Mouse (Mus musculus) embryonic facial prominence, embryonic 12.5 days (tissue): Measurements from ENCODE around the gene Katnb1. TPM values are rescaled to one million over a fixed set of nuclear protein-coding genes. Genes with fewer than 3 reads are reported as not detected.

Source experiments
- ATAC-seq: fragments of 200-750 bp; cut with Nextera tagmentation; 2 replicates; pipeline ENCODE4 v1.8.0; 2017; ENCODE audit not compliant: insufficient number of reproducible peaks, insufficient read depth, low FRiP score, low TSS enrichment
- H3K27ac ChIP-seq: fragments of 300-500 bp; sonication (generic); 2 replicates; pipeline ENCODE4 v1.5.1; 2016; ENCODE audit warnings: mild to moderate bottlenecking
- H3K27me3 ChIP-seq: fragments of 300-500 bp; sonication (generic); 2 replicates; pipeline ENCODE4 v1.6.1; 2016; ENCODE audit warnings: mild to moderate bottlenecking, moderate library complexity
- H3K36me3 ChIP-seq: fragments of 300-500 bp; sonication (generic); 2 replicates; pipeline ENCODE4 v1.6.1; 2016; ENCODE audit warnings: mild to moderate bottlenecking
- H3K4me1 ChIP-seq: fragments of 300-500 bp; sonication (generic); 2 replicates; pipeline ENCODE4 v1.6.1; 2016
- H3K4me2 ChIP-seq: fragments of 300-500 bp; sonication (generic); replicated peaks from 2 replicates; pipeline ENCODE4 v1.6.1; 2016; ENCODE audit warnings: mild to moderate bottlenecking, moderate library complexity
- H3K4me3 ChIP-seq: fragments of 300-500 bp; sonication (generic); 2 replicates; pipeline ENCODE4 v1.5.1; 2016; ENCODE audit warnings: mild to moderate bottlenecking
- H3K9ac ChIP-seq: fragments of 300-500 bp; sonication (generic); 2 replicates; pipeline ENCODE4 v1.6.1; 2016; ENCODE audit warnings: mild to moderate bottlenecking, moderate library complexity
- H3K9me3 ChIP-seq: fragments of 300-500 bp; sonication (generic); 2 replicates; pipeline ENCODE4 v1.6.1; 2016; ENCODE audit warnings: mild to moderate bottlenecking, moderate library complexity
- WGBS: fragments of 180-500 bp; shearing (Covaris S2); methylation state at CpG from one replicate; pipeline ENCODE4 v1.1.7; 2016; 5-methylcytosine and 5-hydroxymethylcytosine counted together
- polyA plus RNA-seq: library from polyadenylated mRNA; unstranded; fragments of >200 nt; fragmentation: Nextera tagmentation; extraction: Ambion mirVana; gene quantifications from 2 replicates; pipeline ENCODE4 v1.2.1, GENCODE M21; 2016

Gene Katnb1
- polyA plus RNA-seq = 28.9 and 30.9 TPM in 2 replicates

- Histone ChIP-seq H3K27ac (peak within 1 kb of the TSS; percentile 74), H3K9ac (peak within 1 kb of the TSS; percentile 84), H3K27me3 (no peaks in the 10 kb centered on the region), H3K4me3 (peak within 1 kb of the TSS; percentile 85), H3K4me1 (peaks cover 10% of the 10 kb centered on the region), H3K9me3 (no peaks in the 10 kb centered on the region), H3K36me3 (peaks cover 20% of the 10 kb centered on the region), H3K4me2 (peak within 1 kb of the TSS; percentile 94)
- under 1% methylated on average over 47 of the region's 47 CpGs for WGBS
- peak; percentile 96 for ATAC-seq
Measured at GRCm38 (mm10) chr8:95080381-95081341, at the start of gene Katnb1. TSS of gene Katnb1 (plus strand) at chr8:95081186.

- Histone ChIP-seq H3K36me3 (no peaks in the 10 kb centered on the region), H3K27ac (no peak overlapping the region), H3K9ac (no peak overlapping the region), H3K4me3 (no peak overlapping the region), H3K4me2 (no peak overlapping the region), H3K9me3 (no peaks in the 10 kb centered on the region), H3K27me3 (no peaks in the 10 kb centered on the region), H3K4me1 (no peaks in the 10 kb centered on the region)
- no peak; the same call in 1 of the 2 replicates for ATAC-seq
- 62% methylated on average over 7 of the region's 7 CpGs for WGBS
Measured at GRCm38 (mm10) chr8:95037106-95037925, 43.7 kb upstream of the Katnb1 start.

- Histone ChIP-seq H3K9ac (no peak overlapping the region), H3K9me3 (no peaks in the 10 kb centered on the region), H3K36me3 (no peaks in the 10 kb centered on the region), H3K27me3 (no peaks in the 10 kb centered on the region), H3K4me3 (no peak overlapping the region), H3K4me1 (no peaks in the 10 kb centered on the region), H3K27ac (no peak overlapping the region), H3K4me2 (no peak overlapping the region)
- 68% methylated on average over 6 of the region's 6 CpGs for WGBS
- no peak for ATAC-seq
Measured at GRCm38 (mm10) chr8:95041883-95042784, 38.9 kb upstream of the Katnb1 start.

GRCm38 (mm10) chr8:95044811-95045210 is 36.2 kb upstream of the Katnb1 start:
- Histone ChIP-seq H3K27me3 (no peaks in the 10 kb centered on the region), H3K9ac (no peak overlapping the region), H3K36me3 (no peaks in the 10 kb centered on the region), H3K4me2 (no peak overlapping the region), H3K27ac (no peak overlapping the region), H3K4me1 (no peaks in the 10 kb centered on the region), H3K4me3 (no peak overlapping the region), H3K9me3 (no peaks in the 10 kb centered on the region)
- no peak for ATAC-seq
- 68% methylated on average over 4 of the region's 4 CpGs for WGBS

GRCm38 (mm10) chr8:95046982-95047381 is 34.0 kb upstream of the Katnb1 start:
- Histone ChIP-seq H3K36me3 (no peaks in the 10 kb centered on the region), H3K9me3 (no peaks in the 10 kb centered on the region), H3K4me3 (no peak overlapping the region), H3K27ac (no peak overlapping the region), H3K9ac (no peak overlapping the region), H3K4me1 (no peaks in the 10 kb centered on the region), H3K27me3 (no peaks in the 10 kb centered on the region), H3K4me2 (no peak overlapping the region)
- WGBS = 60% methylated on average over 3 of the region's 3 CpGs
- no peak for ATAC-seq

GRCm38 (mm10) chr8:95047884-95048680 is 32.9 kb upstream of the Katnb1 start:
- no peak overlapping the region for H3K9ac ChIP-seq
- H3K27me3 ChIP-seq = no peaks in the 10 kb centered on the region
- H3K27ac ChIP-seq = no peak overlapping the region
- no peak for ATAC-seq
- H3K4me2 ChIP-seq = no peak overlapping the region
- no peaks in the 10 kb centered on the region for H3K4me1 ChIP-seq
- no peaks in the 10 kb centered on the region for H3K9me3 ChIP-seq
- H3K36me3 ChIP-seq = no peaks in the 10 kb centered on the region
- 67% methylated on average over 6 of the region's 6 CpGs for WGBS
- no peak overlapping the region for H3K4me3 ChIP-seq

GRCm38 (mm10) chr8:95049636-95050035 is 31.4 kb upstream of the Katnb1 start:
- no peak for ATAC-seq
- Histone ChIP-seq H3K36me3 (no peaks in the 10 kb centered on the region), H3K4me3 (no peak overlapping the region), H3K27ac (no peak overlapping the region), H3K4me1 (no peaks in the 10 kb centered on the region), H3K4me2 (no peak overlapping the region), H3K27me3 (no peaks in the 10 kb centered on the region), H3K9ac (no peak overlapping the region), H3K9me3 (no peaks in the 10 kb centered on the region)
- 68% methylated on average over 2 of the region's 2 CpGs for WGBS

- ATAC-seq = no peak
- no peak overlapping the region for H3K9ac ChIP-seq
- no peak overlapping the region for H3K4me3 ChIP-seq
Measured at GRCm38 (mm10) chr8:95054438-95054837, 26.5 kb upstream of the Katnb1 start.

GRCm38 (mm10) chr8:95054927-95055510 is 26.0 kb upstream of the Katnb1 start, which contains the start of gene Drc7:
TSS of gene Drc7 (plus strand) at chr8:95055103.
- no peaks in the 10 kb centered on the region for H3K4me1 ChIP-seq
- no peaks in the 10 kb centered on the region for H3K9me3 ChIP-seq
- H3K4me2 ChIP-seq = no peak within 1 kb of the TSS
- no peak within 1 kb of the TSS for H3K27ac ChIP-seq
- H3K9ac ChIP-seq = no peak within 1 kb of the TSS
- 15% methylated on average over 2 of the region's 2 CpGs for WGBS
- no peaks in the 10 kb centered on the region for H3K27me3 ChIP-seq
- H3K36me3 ChIP-seq = no peaks in the 10 kb centered on the region
- no peak within 1 kb of the TSS for H3K4me3 ChIP-seq
- no peak for ATAC-seq

More at GRCm38 (mm10) chr8:95054438-95054837, 26.5 kb upstream of the Katnb1 start:
- Histone ChIP-seq H3K4me2 (no peak overlapping the region), H3K4me1 (no peaks in the 10 kb centered on the region), H3K36me3 (no peaks in the 10 kb centered on the region), H3K27ac (no peak overlapping the region), H3K27me3 (no peaks in the 10 kb centered on the region), H3K9me3 (no peaks in the 10 kb centered on the region)
- WGBS = 59% methylated on average over 6 of the region's 6 CpGs

- Histone ChIP-seq H3K4me2 (no peak overlapping the region), H3K9ac (no peak overlapping the region), H3K27me3 (no peaks in the 10 kb centered on the region), H3K9me3 (no peaks in the 10 kb centered on the region), H3K27ac (no peak overlapping the region), H3K36me3 (no peaks in the 10 kb centered on the region), H3K4me1 (no peaks in the 10 kb centered on the region), H3K4me3 (no peak overlapping the region)
- no peak for ATAC-seq
- 83% methylated on average over 5 of the region's 5 CpGs for WGBS
Measured at GRCm38 (mm10) chr8:95056414-95056813, 24.6 kb upstream of the Katnb1 start.
